Mouse (Mus musculus) retina, postnatal 1 day (tissue): ENCODE data around the gene Il6ra.
A peak's percentile ranks its signal among the peaks of the same experiment; 100 is the strongest.

ENCODE experiments used
- DNase-seq: peaks from one replicate; pipeline ENCODE4 v3.0.0-alpha.2; 2012

Gene Il6ra

GRCm38 (mm10) chr3:89912543-89913391, at the start of gene Il6ra:
TSS of gene Il6ra (minus strand) at chr3:89913196.
- DNase-seq: peak; percentile 79

- peak; percentile 38 for DNase-seq
Measured at GRCm38 (mm10) chr3:89962059-89962750, 49.2 kb upstream of the Il6ra start.

- DNase-seq: no peak
Measured at GRCm38 (mm10) chr3:89961436-89961835, 48.4 kb upstream of the Il6ra start.

GRCm38 (mm10) chr3:89960469-89960868, 47.5 kb upstream of the Il6ra start:
- peak; percentile 96 for DNase-seq

- peak; percentile 81 for DNase-seq
Measured at GRCm38 (mm10) chr3:89959435-89959834, 46.4 kb upstream of the Il6ra start.

- DNase-seq: no peak
Measured at GRCm38 (mm10) chr3:89957880-89958279, 44.9 kb upstream of the Il6ra start.

GRCm38 (mm10) chr3:89956177-89956971, 43.4 kb upstream of the Il6ra start:
- no peak for DNase-seq

GRCm38 (mm10) chr3:89953420-89953819, 40.4 kb upstream of the Il6ra start:
- DNase-seq: peak; percentile 87

- DNase-seq: no peak
Measured at GRCm38 (mm10) chr3:89948655-89949054, 35.7 kb upstream of the Il6ra start.

GRCm38 (mm10) chr3:89948021-89948420, 35.0 kb upstream of the Il6ra start:
- no peak for DNase-seq

- no peak for DNase-seq
Measured at GRCm38 (mm10) chr3:89945026-89945425, 32.0 kb upstream of the Il6ra start.

- no peak for DNase-seq
Measured at GRCm38 (mm10) chr3:89942894-89943293, 29.9 kb upstream of the Il6ra start.

GRCm38 (mm10) chr3:89936495-89936894, 23.5 kb upstream of the Il6ra start:
- DNase-seq: no peak

GRCm38 (mm10) chr3:89932925-89933324, 19.9 kb upstream of the Il6ra start:
- DNase-seq: no peak

- DNase-seq: no peak
Measured at GRCm38 (mm10) chr3:89928956-89929355, 16.0 kb upstream of the Il6ra start.

- no peak for DNase-seq
Measured at GRCm38 (mm10) chr3:89926440-89926839, 13.4 kb upstream of the Il6ra start.

- no peak for DNase-seq
Measured at GRCm38 (mm10) chr3:89920711-89921110, 7.7 kb upstream of the Il6ra start.

GRCm38 (mm10) chr3:89917408-89917807, 4.4 kb upstream of the Il6ra start:
- no peak for DNase-seq

- no peak for DNase-seq
Measured at GRCm38 (mm10) chr3:89916622-89917021, 3.6 kb upstream of the Il6ra start.

- no peak for DNase-seq
Measured at GRCm38 (mm10) chr3:89914700-89915099, 1.7 kb upstream of the Il6ra start.

GRCm38 (mm10) chr3:89912108-89912542, 871 bp downstream of the Il6ra start:
- no peak for DNase-seq

GRCm38 (mm10) chr3:89911207-89911606, 1.8 kb downstream of the Il6ra start:
- DNase-seq: no peak
